Comparison of ENCODE assay signal across 9 mouse cellular contexts in the genomic region with DNA sequence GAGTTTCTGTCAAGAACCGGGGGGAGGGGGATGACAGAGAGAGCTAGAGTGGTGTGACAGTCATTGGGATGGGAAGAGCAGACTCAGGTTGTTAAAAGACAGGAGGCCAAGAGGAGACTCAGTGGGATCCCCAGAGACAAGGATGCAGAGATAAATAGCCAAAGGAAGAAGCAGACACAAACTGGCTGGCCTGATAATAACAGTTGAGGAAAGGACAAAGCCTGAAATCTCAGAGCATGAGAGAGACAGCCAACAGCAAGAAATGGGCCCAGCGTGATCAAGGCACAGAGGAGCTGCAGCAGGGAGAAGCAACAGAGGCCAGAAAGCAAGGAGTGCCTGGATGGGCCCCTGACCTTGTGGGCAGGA. TPM values are rescaled to one million over a fixed set of nuclear protein-coding genes. Genes with fewer than 3 reads are reported as not detected.
DNase-seq lines count a peak whose midpoint lies in the region; ATAC-seq and TF ChIP-seq lines count a peak whose summit lies in the region.
"Had no signal": no experiment of that assay in that cellular context is flagged by ENCODE, and none has a peak within 500 bp of the region (broad histone marks: within the 10 kb centered on the region; RNA-seq: fewer than 3 reads in every experiment).

No protein-coding gene starts in this region.

- H3K4me1 ChIP-seq in testis, adult 2 months (ENCODE audit: control insufficient read depth, insufficient read depth, low read length): peaks cover 3% of the 10 kb centered on the region; the same call in 1 of the 2 replicates
- peaks cover 61% of the 10 kb centered on the region for H3K4me1 ChIP-seq in liver, embryonic 12.5 days

- H3K27me3 ChIP-seq in testis, adult 2 months (ENCODE audit: control insufficient read depth, insufficient read depth, low read length): no peaks in the 10 kb centered on the region
- H3K27me3 ChIP-seq in liver, embryonic 12.5 days (replicated peaks): no peaks in the 10 kb centered on the region

- H3K4me2 ChIP-seq in liver, embryonic 12.5 days: peak overlapping the region; percentile 91

- 13% methylated on average over 2 of the region's 2 CpGs for WGBS in liver, embryonic 12.5 days (ENCODE audit: insufficient replicate concordance)

- peak; percentile 45 for DNase-seq in embryo, embryonic 10.5 days (ENCODE audit: low spot score)
- no peak for DNase-seq in embryo, embryonic 9.5 days (ENCODE audit: extremely low spot score)
- no peak for DNase-seq in testis, postnatal 10 days (ENCODE audit: low spot score)
- no peak for DNase-seq in frontal cortex, postnatal 10 days (ENCODE audit: low spot score in 2 of 2)
- no peak for DNase-seq in gastrocnemius, postnatal 36 days
- no peak for DNase-seq in frontal cortex, adult 2 months (ENCODE audit: extremely low spot score in 1 of 2, low spot score in 1 of 2)

- peak overlapping the region; percentile 56; the same call in 1 of the 2 replicates for H3K27ac ChIP-seq in testis, adult 2 months (ENCODE audit: control insufficient read depth, insufficient read depth, low read depth, low read length)
- H3K27ac ChIP-seq in liver, embryonic 12.5 days: peak overlapping the region; percentile 90

- TF ChIP-seq CTCF in testis, adult 2 months (IDR thresholded peaks at IDR 0.05; ENCODE audit: control insufficient read depth, insufficient read depth, insufficient replicate concordance, low read depth, low read length): no peak

- H3K36me3 ChIP-seq in testis, adult 2 months (ENCODE audit: control insufficient read depth, insufficient read depth, low read length): no peaks in the 10 kb centered on the region
- H3K36me3 ChIP-seq in liver, embryonic 12.5 days: no peaks in the 10 kb centered on the region

- H3K9ac ChIP-seq in liver, embryonic 12.5 days: peak overlapping the region; percentile 75

- H3K9me3 ChIP-seq in liver, embryonic 12.5 days (replicated peaks): no peaks in the 10 kb centered on the region

- ATAC-seq in liver, embryonic 12.5 days: no peak

- no peak for TF ChIP-seq POLR2A in testis, adult 2 months (IDR thresholded peaks at IDR 0.05; ENCODE audit: control insufficient read depth, low read depth, low read length)

- H3K4me3 ChIP-seq in testis, adult 2 months (ENCODE audit: control insufficient read depth, low read depth, low read length): peak overlapping the region; percentile 71
- peak overlapping the region; percentile 76 for H3K4me3 ChIP-seq in liver, embryonic 12.5 days

- intact Hi-C loops in gastrocnemius, postnatal 36 days (cut with DNase I): loop anchor here (10.0 kb wide), 1 partner anchor 173 kb away; the partner anchor contains the start of genes Grik5 and Zfp574

RNA-seq across cellular contexts. Expression of gene Arhgef1, which starts 0.5 kb away (rescaled TPM):
- 39.6 and 40.8 TPM in 2 replicates for polyA plus RNA-seq in testis, adult 2 months (2012; rRNA removed)
- polyA plus RNA-seq in liver, embryonic 12.5 days (2016; fragmentation: Nextera tagmentation; extraction: Ambion mirVana): 71.9 and 80.4 TPM in 2 replicates
- total RNA-seq in gastrocnemius, postnatal 36 days (2021): 10 to 100 TPM; 28.6 to 31.6 TPM
- 167 and 181 TPM in 2 replicates for polyA plus RNA-seq in frontal cortex, adult 2 months (2012; rRNA removed)

RNA-seq across cellular contexts. Expression of gene Cd79a, which starts 5.1 kb away (rescaled TPM):
- polyA plus RNA-seq in testis, adult 2 months (2012; rRNA removed): 0.15 and 0.16 TPM in 2 replicates
- 0.12 TPM in 1 of 2 replicates, not detected in the other for polyA plus RNA-seq in liver, embryonic 12.5 days (2016; fragmentation: Nextera tagmentation; extraction: Ambion mirVana)
- under 1 TPM in 1 of 2 experiments, not detected in 1; 0.23 TPM for total RNA-seq in gastrocnemius, postnatal 36 days (2021)
- 0.72 and 0.86 TPM in 2 replicates for polyA plus RNA-seq in frontal cortex, adult 2 months (2012; rRNA removed)
- total RNA-seq: common myeloid progenitor, adult 5-6 weeks had no signal

RNA-seq across cellular contexts. Expression of gene Rps19, which starts 18.1 kb away (rescaled TPM):
- 122 and 150 TPM in 2 replicates for polyA plus RNA-seq in testis, adult 2 months (2012; rRNA removed)
- 1,803 and 1,813 TPM in 2 replicates for polyA plus RNA-seq in liver, embryonic 12.5 days (2016; fragmentation: Nextera tagmentation; extraction: Ambion mirVana)
- 100 to 1,000 TPM; 283 to 298 TPM for total RNA-seq in gastrocnemius, postnatal 36 days (2021)
- polyA plus RNA-seq in frontal cortex, adult 2 months (2012; rRNA removed): 319 and 386 TPM in 2 replicates

RNA-seq across cellular contexts. Expression of gene Dmrtc2, which starts 32.4 kb away (rescaled TPM):
- 129 and 134 TPM in 2 replicates for polyA plus RNA-seq in testis, adult 2 months (2012; rRNA removed)
- polyA plus RNA-seq in liver, embryonic 12.5 days (2016; fragmentation: Nextera tagmentation; extraction: Ambion mirVana): not detected in 2 replicates
- total RNA-seq in gastrocnemius, postnatal 36 days (2021): not detected
- 0.06 TPM in 1 of 2 replicates, not detected in the other for polyA plus RNA-seq in frontal cortex, adult 2 months (2012; rRNA removed)
- total RNA-seq: common myeloid progenitor, adult 5-6 weeks had no signal

RNA-seq across cellular contexts. Expression of gene Lypd4, which starts 32.5 kb away (rescaled TPM):
- 909 and 952 TPM in 2 replicates for polyA plus RNA-seq in testis, adult 2 months (2012; rRNA removed)
- polyA plus RNA-seq in liver, embryonic 12.5 days (2016; fragmentation: Nextera tagmentation; extraction: Ambion mirVana): not detected in 2 replicates
- not detected for total RNA-seq in gastrocnemius, postnatal 36 days (2021)
- polyA plus RNA-seq in frontal cortex, adult 2 months (2012; rRNA removed): not detected in 2 replicates
- total RNA-seq: common myeloid progenitor, adult 5-6 weeks had no signal
